Mouse (Mus musculus) spleen, adult 12 weeks (tissue): ENCODE data around the gene Map2k5.

Experiments
- DNase-seq: peaks from one replicate; pipeline ENCODE4 v3.0.0; 2022; ENCODE audit warnings: low spot score

The Map2k5 gene

DNA sequence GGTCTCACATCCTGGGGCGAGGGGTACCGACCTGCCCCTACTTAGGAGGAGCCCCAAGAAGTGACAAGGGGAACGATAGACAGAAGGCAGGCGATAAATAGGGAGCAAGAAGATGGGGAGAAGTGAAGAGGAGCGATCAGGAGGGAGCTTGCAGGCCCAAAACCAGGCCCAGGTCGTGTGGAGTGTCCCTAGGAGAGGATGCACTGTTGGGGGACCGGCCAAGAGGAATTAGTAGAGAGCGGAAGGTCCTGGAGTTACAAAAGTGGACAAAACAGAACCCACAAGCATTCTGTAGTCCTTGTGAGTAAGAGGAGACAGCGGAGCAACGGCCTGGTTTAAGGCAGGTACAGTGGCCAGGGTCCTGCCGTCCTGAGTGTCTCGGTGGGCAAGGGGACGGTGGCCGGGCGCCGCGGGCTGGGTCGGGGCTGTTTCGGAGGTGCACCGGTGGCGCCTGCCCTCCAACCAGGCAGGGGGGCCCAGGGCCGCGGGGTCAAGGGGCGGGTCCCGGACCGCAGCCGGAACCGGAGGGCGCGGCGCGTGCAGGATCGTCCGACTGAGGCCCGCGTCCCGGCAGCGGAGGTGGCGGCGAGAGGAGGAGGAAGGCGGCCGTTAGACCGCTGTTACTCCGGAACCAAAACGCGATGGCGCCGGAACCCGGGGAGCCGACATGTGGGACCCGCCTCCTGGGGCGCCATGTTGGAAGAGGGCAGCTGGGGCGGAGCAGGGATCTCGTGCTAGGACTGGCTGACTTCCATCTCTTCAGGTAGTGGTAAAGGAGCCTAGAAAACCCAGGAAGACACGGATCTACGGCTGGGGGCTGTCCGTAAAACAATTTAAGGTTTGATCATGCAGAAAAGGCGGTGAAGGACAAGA is at the start of gene Map2k5:
TSS of gene Map2k5 (minus strand) at position 633 of the 873 bp plus-strand sequence.
- peak; percentile 78 for DNase-seq

DNA sequence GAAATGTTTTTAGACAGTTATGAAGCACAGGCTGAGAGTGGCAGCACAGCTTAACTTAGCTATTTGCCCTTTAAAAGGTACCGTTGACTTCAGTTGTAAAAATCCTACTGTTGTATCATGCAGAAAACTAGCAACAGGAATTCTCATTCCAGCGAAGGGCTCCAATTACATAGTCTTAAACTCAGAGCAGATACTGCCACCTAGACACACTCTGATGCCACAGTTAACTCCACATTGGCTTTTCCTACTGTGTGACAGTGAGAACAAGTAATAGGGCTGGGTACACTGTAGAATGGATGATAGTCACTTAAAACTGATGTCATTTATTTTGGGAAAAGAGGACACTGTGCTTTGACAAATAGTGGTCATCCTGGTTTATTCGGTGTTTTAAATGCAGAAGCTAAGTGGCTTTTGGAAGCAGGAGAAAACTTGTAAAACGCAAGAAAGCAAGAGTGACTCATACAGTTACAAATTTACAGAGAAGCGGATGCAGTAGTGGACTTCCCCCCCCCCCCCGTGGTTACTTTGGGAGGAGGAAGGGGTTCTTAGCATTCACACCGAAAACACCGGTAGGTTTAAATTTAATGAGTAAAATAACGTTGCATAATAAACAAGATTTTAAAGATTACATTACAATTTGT is 43.5 kb upstream of the Map2k5 start:
- DNase-seq = no peak

- DNase-seq = no peak
Measured at GRCm38 (mm10) chr9:63420396-63420795, 42.7 kb upstream of the Map2k5 start.

GRCm38 (mm10) chr9:63400176-63400575 is 22.5 kb upstream of the Map2k5 start:
- DNase-seq = no peak

DNA sequence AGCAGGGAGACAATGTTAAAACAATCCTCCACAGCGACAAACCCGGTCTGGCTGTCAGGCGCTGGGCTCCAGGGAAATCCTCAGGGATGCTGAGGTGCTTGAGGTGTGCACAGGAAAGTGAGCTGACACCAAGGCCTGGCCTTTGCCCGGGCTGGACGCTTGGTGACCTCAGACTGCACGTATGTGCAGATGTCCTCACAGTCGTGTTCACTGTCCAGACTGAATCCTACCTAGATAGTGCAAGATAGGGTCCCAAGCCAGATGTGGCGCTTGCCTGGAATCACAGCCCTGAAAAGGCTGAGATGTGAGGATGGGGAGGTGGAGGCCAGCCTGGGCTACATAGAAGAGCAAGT is 21.7 kb upstream of the Map2k5 start:
- DNase-seq = no peak

GRCm38 (mm10) chr9:63398611-63399462 is 21.1 kb upstream of the Map2k5 start, which contains the start of gene 2300009A05Rik:
2300009A05Rik (minus strand) TSS chr9:63399246.
- DNase-seq = peak; percentile 90

DNA sequence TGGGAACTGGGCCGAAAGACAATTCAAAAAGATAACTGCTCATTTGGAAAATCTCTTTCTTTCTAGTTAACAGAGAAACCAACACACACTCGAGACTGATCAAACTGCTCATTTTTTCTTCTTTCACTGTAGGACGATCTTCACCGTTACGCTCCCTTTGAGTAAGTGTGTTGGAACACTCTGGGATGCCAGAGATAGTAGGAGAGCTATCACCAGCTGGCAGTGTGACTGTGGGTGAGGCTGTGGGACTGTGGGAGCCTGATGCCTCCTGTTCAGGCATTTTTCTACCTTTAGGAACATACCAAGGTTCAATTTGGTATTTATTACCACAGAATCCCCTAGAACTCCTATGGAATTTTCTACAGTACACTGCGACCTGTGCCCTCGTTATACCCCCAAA is 17.9 kb upstream of the Map2k5 start:
- DNase-seq = no peak

GRCm38 (mm10) chr9:63391307-63391706 is 13.6 kb upstream of the Map2k5 start:
- DNase-seq = no peak

DNA sequence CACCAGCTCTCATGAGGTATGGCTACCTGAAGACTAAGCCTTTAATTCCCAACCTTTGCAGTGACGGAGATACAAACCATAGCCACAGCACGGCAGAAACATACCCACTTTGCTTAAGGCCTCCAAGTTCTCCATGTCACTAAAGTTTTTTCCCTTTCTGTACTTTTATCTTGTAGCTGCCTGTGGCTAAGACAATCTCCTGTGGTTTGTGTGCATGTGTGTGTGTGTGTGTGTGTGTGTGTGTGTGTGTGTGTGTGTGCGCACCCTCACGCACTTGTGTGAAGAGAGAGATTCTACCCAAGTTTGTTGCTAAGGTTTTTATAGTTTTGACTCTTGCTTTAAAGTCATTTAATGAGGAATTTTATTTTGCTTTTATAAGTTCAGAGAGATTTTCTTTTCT is 5.1 kb upstream of the Map2k5 start:
- DNase-seq = no peak

DNA sequence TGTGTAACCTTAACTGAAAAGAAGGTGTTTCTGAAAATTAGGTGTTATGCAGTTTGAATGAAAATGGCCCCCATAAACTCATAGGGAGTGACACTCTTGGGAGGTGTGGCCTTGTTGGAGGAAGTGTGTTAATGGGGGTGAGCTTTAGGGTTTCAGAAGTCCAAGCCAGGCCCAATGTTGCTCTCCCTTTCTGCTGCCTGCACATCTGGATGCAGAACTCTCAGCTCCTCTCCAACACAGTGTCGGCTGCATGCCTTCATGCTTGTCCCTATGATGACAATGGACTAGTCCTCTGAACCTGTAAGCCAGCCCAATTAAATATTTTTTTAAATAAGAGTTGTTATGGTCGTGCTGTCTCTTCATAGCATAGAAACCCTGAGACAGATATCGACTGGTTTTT is 2.6 kb upstream of the Map2k5 start:
- no peak for DNase-seq

DNA sequence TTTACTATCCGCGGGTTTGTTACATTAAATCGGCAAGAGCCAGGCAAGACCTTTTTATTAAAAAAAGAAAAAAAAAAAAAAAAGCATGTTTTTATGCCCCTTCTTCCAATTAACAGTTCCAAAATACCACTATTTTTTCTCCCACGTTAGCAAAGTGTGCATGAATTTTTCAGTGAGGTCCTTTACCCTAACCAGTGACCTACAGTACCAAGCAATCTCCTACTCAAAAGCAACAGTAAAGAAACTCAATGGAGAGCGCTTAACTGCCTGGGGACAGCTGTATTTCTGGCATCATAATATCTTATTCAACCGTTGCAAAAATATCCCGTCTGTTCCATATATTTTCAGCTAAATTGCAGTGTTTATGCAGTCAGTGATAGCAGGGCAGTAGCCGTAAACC is 472 bp upstream of the Map2k5 start:
- no peak for DNase-seq

DNA sequence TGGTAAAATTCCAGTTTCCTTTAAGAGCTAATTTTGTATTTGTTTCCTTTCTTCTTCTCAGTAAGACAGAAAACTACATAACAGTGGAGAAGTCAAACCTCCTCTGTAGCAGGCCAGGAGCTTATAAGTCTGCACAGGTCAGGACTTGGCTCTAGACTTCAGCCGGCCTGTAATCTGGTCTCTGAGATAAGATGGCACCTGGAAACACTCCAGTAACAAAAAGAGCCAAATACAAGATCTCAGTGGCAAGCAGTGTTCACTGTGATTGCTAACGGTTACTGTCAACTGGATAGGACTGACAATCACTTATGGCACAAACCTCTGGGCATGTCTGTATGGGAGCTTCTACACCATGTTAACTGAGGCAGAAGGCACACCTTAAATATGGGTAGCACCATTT is 4.4 kb downstream of the Map2k5 start:
- no peak for DNase-seq

DNA sequence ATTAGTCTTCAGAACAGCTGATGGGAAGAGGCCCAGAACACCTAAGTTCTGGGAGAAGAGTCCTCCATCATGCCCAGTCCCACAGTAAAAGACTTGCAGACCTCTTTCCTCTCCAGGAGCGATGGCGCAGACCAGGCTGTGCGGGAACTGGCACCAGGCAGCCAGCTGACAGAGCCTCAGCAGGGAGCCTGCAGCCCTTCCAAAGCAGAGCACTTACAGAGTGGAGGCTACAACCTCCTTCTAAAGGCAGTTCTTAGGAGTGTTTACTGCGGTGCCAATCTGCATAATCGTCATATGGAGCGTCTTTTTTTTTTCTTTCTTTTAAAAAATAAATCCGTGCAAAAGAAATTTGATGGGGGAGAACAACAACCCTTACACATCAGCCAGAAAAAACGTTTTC is 5.2 kb downstream of the Map2k5 start:
- DNase-seq = no peak

GRCm38 (mm10) chr9:63360410-63360809 is 17.3 kb downstream of the Map2k5 start:
- no peak for DNase-seq

DNA sequence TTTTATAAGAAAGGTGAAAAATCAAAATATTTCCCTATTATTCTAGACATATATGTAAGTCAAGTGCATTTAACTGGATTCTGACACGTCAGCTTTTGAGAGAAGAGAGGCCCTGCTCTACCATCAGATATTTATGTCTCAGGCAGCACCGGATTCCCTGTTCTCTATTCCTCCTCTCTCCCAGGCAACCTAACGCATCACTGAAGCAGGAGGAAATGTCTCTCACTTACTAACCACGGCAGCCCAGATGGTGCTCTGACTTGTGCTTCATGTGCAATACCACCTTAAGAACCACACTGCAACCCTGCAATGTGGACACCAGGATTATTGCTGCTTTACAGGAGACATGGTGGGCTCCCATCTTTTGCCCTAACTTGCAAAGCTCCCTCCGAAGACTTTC is 18.7 kb downstream of the Map2k5 start:
- DNase-seq = no peak

DNA sequence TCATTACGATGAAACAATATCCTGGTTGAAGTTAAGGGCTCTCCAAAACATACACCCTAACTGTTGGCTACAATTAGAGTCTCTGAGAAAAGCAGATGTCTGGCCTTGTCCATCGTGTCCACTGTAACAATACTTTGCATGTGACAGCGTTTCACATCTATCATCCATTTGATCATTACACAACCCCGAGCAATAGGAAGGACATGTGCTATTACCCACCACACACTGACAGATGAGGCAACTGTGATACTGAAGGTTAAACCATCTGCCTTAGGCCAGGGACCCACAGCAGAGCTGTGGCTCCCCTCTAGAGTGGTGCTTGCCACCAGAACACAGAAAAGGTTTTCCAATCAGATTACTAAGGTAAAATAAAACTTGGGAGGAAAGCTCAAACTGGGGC is 21.0 kb downstream of the Map2k5 start:
- DNase-seq = no peak

- DNase-seq = no peak
Measured at GRCm38 (mm10) chr9:63356278-63356677, 21.4 kb downstream of the Map2k5 start.

- no peak for DNase-seq
Measured at GRCm38 (mm10) chr9:63354168-63354567, 23.5 kb downstream of the Map2k5 start.

- DNase-seq = no peak
Measured at GRCm38 (mm10) chr9:63350030-63350429, 27.7 kb downstream of the Map2k5 start.

- no peak for DNase-seq
Measured at GRCm38 (mm10) chr9:63349241-63349640, 28.5 kb downstream of the Map2k5 start.

DNA sequence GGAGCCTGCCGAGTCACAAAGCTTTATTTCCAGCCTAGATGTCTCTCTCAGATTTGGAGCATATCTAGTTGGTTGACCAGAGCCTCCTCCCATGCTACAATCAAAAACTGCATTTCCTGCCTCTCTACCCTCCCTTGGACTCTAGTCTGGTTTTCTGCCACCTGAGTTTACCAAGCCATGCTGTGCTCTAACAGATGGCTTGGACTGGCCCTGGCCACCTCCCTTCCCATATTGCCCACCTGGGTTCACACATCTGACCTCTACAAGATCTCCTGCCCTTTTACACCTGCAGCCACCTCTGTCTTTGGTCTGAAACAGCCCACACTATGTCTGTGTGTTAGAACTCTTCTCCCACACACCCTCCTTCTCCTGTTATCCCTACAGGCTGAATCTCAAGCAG is 29.6 kb downstream of the Map2k5 start:
- DNase-seq = no peak

DNA sequence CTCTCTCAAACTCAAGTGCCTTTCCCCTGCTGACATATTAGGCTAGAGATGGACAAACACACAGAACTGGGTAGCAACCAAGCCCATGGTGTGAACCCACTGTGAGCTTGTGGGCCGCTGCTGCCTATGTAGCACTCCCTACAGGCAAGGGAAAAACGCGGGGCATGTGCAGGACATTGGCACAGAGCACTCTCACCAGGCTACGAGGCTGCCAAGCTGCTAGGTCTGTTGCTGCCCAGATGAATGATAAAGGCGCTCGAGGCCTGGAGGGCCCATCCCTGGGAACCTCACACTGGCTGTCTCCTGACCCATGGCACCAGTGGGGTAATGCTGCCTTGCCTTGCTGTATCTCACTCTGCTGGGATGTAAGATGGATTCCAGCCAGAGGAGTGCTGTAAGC is 31.7 kb downstream of the Map2k5 start:
- no peak for DNase-seq

GRCm38 (mm10) chr9:63341761-63342160 is 35.9 kb downstream of the Map2k5 start:
- DNase-seq = no peak
